ENCODE assay signal across 10 mouse cellular contexts in genomic region chr1:74008966-74009365, GRCm38 (mm10).
DNase-seq lines count a peak whose midpoint lies in the region; ATAC-seq and TF ChIP-seq lines count a peak whose summit lies in the region.
"Had no signal": no experiment of that assay in that cellular context is flagged by ENCODE, and none has a peak within 500 bp of the region (broad histone marks: within the 10 kb centered on the region; RNA-seq: fewer than 3 reads in every experiment).

No protein-coding gene starts in this region.

- H3K9ac ChIP-seq in heart, embryonic 12.5 days: peak overlapping the region; percentile 67; the same call in 1 of the 2 replicates
- H3K9ac ChIP-seq in lung, postnatal 0 days (replicated peaks; ENCODE audit: low read depth): no peak overlapping the region
- H3K9ac ChIP-seq in forebrain, embryonic 15.5 days (replicated peaks): no peak overlapping the region
- H3K9ac ChIP-seq: hindbrain, embryonic 12.5 days had no signal

- no peak for DNase-seq in heart, postnatal 25 days (ENCODE audit: low spot score)
- no peak for DNase-seq in embryonic facial prominence, embryonic 10.5 days (ENCODE audit: low spot score)
- DNase-seq in kidney, adult 8-10 months: peak; percentile 74 to 80
- peak; percentile 94 for DNase-seq in lung, postnatal 0 days (ENCODE audit: low spot score)
- no peak for DNase-seq in frontal cortex, postnatal 36 days (ENCODE audit: low spot score in 2 of 2)
- no peak for DNase-seq in frontal cortex, postnatal 14 days (ENCODE audit: low spot score in 2 of 2)

- 62% methylated on average over 3 of the region's 3 CpGs for WGBS in heart, embryonic 12.5 days
- WGBS in embryonic facial prominence, embryonic 10.5 days: 86% methylated on average over 3 of the region's 3 CpGs
- 48% methylated on average over 3 of the region's 3 CpGs for WGBS in lung, postnatal 0 days
- 91% methylated on average over 3 of the region's 3 CpGs for WGBS in forebrain, embryonic 15.5 days

- TF ChIP-seq EP300 in lung, postnatal 0 days (IDR thresholded peaks at IDR 0.05): peak; percentile 96

- H3K9me3 ChIP-seq in heart, embryonic 12.5 days (replicated peaks): peaks cover 5% of the 10 kb centered on the region
- 0 out of 2 replicates have a peak, but pooled peaks cover 8% of the 10 kb centered on the region for H3K9me3 ChIP-seq in embryonic facial prominence, embryonic 10.5 days
- H3K9me3 ChIP-seq in lung, postnatal 0 days (ENCODE audit: low read length): no peaks in the 10 kb centered on the region
- no peaks in the 10 kb centered on the region for H3K9me3 ChIP-seq in forebrain, embryonic 15.5 days
- H3K9me3 ChIP-seq: hindbrain, embryonic 12.5 days had no signal

- H3K4me1 ChIP-seq in heart, embryonic 12.5 days (replicated peaks): peaks cover 83% of the 10 kb centered on the region
- H3K4me1 ChIP-seq in embryonic facial prominence, embryonic 10.5 days: peaks cover 37% of the 10 kb centered on the region
- peaks cover 71% of the 10 kb centered on the region for H3K4me1 ChIP-seq in lung, postnatal 0 days (ENCODE audit: insufficient read depth, low read depth, low read length)
- H3K4me1 ChIP-seq in forebrain, embryonic 15.5 days: no peaks in the 10 kb centered on the region

- H3K27me3 ChIP-seq in heart, embryonic 12.5 days (replicated peaks): no peaks in the 10 kb centered on the region
- no peaks in the 10 kb centered on the region for H3K27me3 ChIP-seq in embryonic facial prominence, embryonic 10.5 days (replicated peaks; ENCODE audit: low read depth, poor library complexity, severe bottlenecking)
- H3K27me3 ChIP-seq in lung, postnatal 0 days (replicated peaks; ENCODE audit: insufficient read depth, low read length): no peaks in the 10 kb centered on the region
- H3K27me3 ChIP-seq in forebrain, embryonic 15.5 days: no peaks in the 10 kb centered on the region
- H3K27me3 ChIP-seq: hindbrain, embryonic 12.5 days had no signal

- 0 out of 2 replicates have a peak, but pooled peaks have one; percentile 26 for ATAC-seq in heart, embryonic 12.5 days (ENCODE audit: insufficient number of reproducible peaks, low FRiP score)
- ATAC-seq in lung, postnatal 0 days: peak; percentile 81
- ATAC-seq in forebrain, embryonic 15.5 days (replicated peaks): no peak

- H3K27ac ChIP-seq in heart, embryonic 12.5 days (ENCODE audit: poor library complexity, severe bottlenecking): peak overlapping the region; percentile 100
- H3K27ac ChIP-seq in embryonic facial prominence, embryonic 10.5 days (replicated peaks): peak overlapping the region; percentile 59; the same call in 1 of the 2 replicates
- peak overlapping the region; percentile 97 for H3K27ac ChIP-seq in lung, postnatal 0 days (ENCODE audit: low read length)
- no peak overlapping the region for H3K27ac ChIP-seq in forebrain, embryonic 15.5 days (replicated peaks)
- H3K27ac ChIP-seq: hindbrain, embryonic 12.5 days had no signal

- H3K36me3 ChIP-seq in heart, embryonic 12.5 days: peaks cover 33% of the 10 kb centered on the region
- peaks cover 29% of the 10 kb centered on the region for H3K36me3 ChIP-seq in embryonic facial prominence, embryonic 10.5 days (replicated peaks)
- no peaks in the 10 kb centered on the region for H3K36me3 ChIP-seq in lung, postnatal 0 days (ENCODE audit: insufficient read depth, low read length)
- no peaks in the 10 kb centered on the region for H3K36me3 ChIP-seq in forebrain, embryonic 15.5 days

- peak overlapping the region; percentile 54 for H3K4me2 ChIP-seq in heart, embryonic 12.5 days
- H3K4me2 ChIP-seq in lung, postnatal 0 days (replicated peaks; ENCODE audit: low read depth, low read length): no peak overlapping the region
- no peak overlapping the region for H3K4me2 ChIP-seq in forebrain, embryonic 15.5 days (replicated peaks)
- H3K4me2 ChIP-seq: hindbrain, embryonic 12.5 days; midbrain, embryonic 11.5 days had no signal

- no peak overlapping the region for H3K4me3 ChIP-seq in heart, embryonic 12.5 days
- H3K4me3 ChIP-seq in embryonic facial prominence, embryonic 10.5 days: no peak overlapping the region
- no peak overlapping the region for H3K4me3 ChIP-seq in lung, postnatal 0 days (ENCODE audit: low read depth, low read length)
- H3K4me3 ChIP-seq in forebrain, embryonic 15.5 days: no peak overlapping the region
- H3K4me3 ChIP-seq: hindbrain, embryonic 12.5 days had no signal

- TF ChIP-seq CTCF in lung, postnatal 0 days (IDR thresholded peaks at IDR 0.05): no peak; the same call in 1 of the 2 replicates

- intact Hi-C loops in heart, postnatal 25 days (cut with DNase I): no loop called here

Comparison
In these comparisons a context has a peak if more than half of its experiments do, and no peak if none do; other contexts are left out.
1. DNase-seq: peak in kidney, adult 8-10 months (2 of 2) and lung, postnatal 0 days (single experiment); none in heart, postnatal 25 days (single experiment), embryonic facial prominence, embryonic 10.5 days (single experiment), frontal cortex, postnatal 36 days (0 of 2) and frontal cortex, postnatal 14 days (0 of 2).